Mouse (Mus musculus): ENCODE results near the gene Gbp9. TPM values are rescaled to one million over a fixed set of nuclear protein-coding genes. Genes with fewer than 3 reads are reported as not detected.

Gbp9 gene
- polyA plus RNA-seq, 1 experiment from 2014 or later = 1.1 TPM

Other genes with a start within 250 kb of the Gbp9 start
- gene Abcg3, start 156.8 kb downstream of the Gbp9 start, polyA plus RNA-seq (2014; fragmentation: Nextera tagmentation; extraction: Ambion mirVana) = 0.48 and 0.66 TPM in 2 replicates
- gene Gbp8, start within 50 bp of the Gbp9 start, polyA plus RNA-seq (2014; fragmentation: Nextera tagmentation; extraction: Ambion mirVana) = 0.31 and 0.58 TPM in 2 replicates
- 1.4 and 1.9 TPM in 2 replicates for gene Gbp4, start within 50 bp of the Gbp9 start, polyA plus RNA-seq (2014; fragmentation: Nextera tagmentation; extraction: Ambion mirVana)
- 0.41 and 0.75 TPM in 2 replicates for gene Gbp10, start 100.0 kb upstream of the Gbp9 start, polyA plus RNA-seq (2014; fragmentation: Nextera tagmentation; extraction: Ambion mirVana)
- 0.39 and 0.74 TPM in 2 replicates for gene Gm43302, start 154.2 kb upstream of the Gbp9 start, polyA plus RNA-seq (2014; fragmentation: Nextera tagmentation; extraction: Ambion mirVana)
- 1.7 and 1.9 TPM in 2 replicates for gene Gbp6, start 154.2 kb upstream of the Gbp9 start, polyA plus RNA-seq (2014; fragmentation: Nextera tagmentation; extraction: Ambion mirVana)

All from forebrain, embryonic 14.5 days (tissue).